Mouse (Mus musculus): ENCODE data around the gene Fhl2. TPM values are rescaled to one million over a fixed set of nuclear protein-coding genes. Genes with fewer than 3 reads are reported as not detected.

Fhl2 gene
- polyA plus RNA-seq, 1 experiment from 2014 or later: 29.0 TPM

DNA sequence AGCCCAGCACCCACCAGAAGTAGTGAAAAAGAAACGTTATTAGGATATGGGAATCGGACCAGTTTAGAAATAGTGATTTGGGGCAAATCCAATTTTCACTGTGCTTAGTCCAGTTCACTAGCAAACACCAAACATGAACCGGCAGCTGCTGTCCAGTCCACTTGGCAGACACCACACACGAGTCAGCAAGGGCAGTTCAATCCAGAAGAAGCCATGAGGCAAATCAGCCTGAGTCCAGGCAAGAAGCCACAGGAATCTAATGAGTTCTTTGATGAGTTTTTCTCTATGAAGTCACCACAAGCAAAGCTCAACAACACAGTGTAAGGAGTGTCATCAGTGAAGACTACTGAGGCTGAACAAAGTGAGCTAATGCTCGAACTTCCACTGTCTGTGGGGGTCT lies 26.3 kb upstream of the Fhl2 start:
- Histone ChIP-seq H3K27ac (ENCODE audit: low read depth, low read length) (no peak overlapping the region), H3K27me3 (ENCODE audit: control insufficient read depth, insufficient read depth, low read length) (no peaks in the 10 kb centered on the region), H3K4me3 (ENCODE audit: low read depth, low read length) (no peak overlapping the region), H3K4me2 (ENCODE audit: low read depth, low read length) (no peak overlapping the region), H3K4me1 (ENCODE audit: control insufficient read depth, insufficient read depth, low read length) (no peaks in the 10 kb centered on the region), H3K9ac (replicated peaks; ENCODE audit: low read depth, low read length) (no peak overlapping the region), H3K9me3 (ENCODE audit: control insufficient read depth, low read length) (no peaks in the 10 kb centered on the region), H3K36me3 (ENCODE audit: control insufficient read depth, insufficient read depth, low read length) (no peaks in the 10 kb centered on the region)
- ATAC-seq (ENCODE audit: low read depth): no peak
- 91% methylated on average over 5 of the region's 5 CpGs for WGBS

DNA sequence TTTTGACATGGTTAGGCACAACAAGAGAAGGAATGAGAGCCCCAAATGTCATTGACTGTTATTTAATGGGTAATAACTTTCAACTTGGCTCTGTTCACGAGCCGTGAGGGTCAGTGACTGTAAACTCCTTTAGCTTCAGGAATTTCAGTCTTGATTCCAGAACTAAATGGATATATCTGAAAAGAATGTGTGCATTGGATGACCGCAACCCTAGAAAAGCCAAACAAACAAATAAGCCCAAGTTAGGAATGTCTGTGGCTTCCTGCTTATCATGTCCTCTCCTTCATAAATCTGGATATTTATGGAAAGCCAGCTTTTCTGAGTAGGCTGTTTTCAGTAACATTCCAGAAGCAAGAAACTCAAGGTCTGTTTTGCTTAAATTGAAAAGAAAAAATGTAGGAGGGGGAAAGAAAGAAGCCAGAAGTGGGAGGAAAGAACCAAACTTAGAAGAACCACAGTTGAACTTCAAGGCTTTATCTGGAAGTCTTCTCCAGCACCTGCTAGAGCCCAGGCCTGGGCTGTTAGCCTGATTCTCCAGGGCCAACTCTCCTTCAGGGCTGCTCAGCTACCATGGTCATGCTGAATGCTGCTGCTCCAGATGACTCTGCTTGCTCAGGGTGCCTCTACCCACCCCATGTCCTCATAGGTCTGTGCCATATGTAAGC lies 21.4 kb upstream of the Fhl2 start:
- no peaks in the 10 kb centered on the region for H3K9me3 ChIP-seq (ENCODE audit: control insufficient read depth, low read length)

DNA sequence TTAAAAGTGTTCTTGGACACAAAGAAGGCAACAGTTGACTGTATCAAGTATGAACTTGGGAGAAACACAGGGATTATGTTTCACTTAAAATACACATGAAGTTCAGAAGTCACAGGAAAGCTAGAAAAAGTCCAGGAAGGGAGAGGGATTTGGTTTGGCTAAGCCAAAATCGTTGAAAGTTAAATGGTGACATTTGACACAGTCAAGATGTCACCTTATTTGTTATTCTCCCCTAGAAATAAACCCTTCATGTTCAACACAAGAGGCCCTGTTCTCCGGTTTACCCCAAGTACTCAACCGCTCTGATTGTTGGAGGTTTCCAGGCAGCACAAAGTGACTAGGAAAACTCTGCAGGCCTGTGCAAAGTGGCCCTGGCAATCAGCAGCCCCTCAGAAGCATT lies 18.8 kb upstream of the Fhl2 start:
- H3K27ac ChIP-seq (ENCODE audit: low read depth, low read length): no peak overlapping the region
- 75% methylated on average over 3 of the region's 3 CpGs for WGBS

More for the DNA sequence above, 21.4 kb upstream of the Fhl2 start:
- WGBS: 75% methylated on average over 3 of the region's 3 CpGs
- Histone ChIP-seq H3K4me1 (ENCODE audit: control insufficient read depth, insufficient read depth, low read length) (no peaks in the 10 kb centered on the region), H3K4me2 (ENCODE audit: low read depth, low read length) (no peak overlapping the region), H3K27me3 (ENCODE audit: control insufficient read depth, insufficient read depth, low read length) (no peaks in the 10 kb centered on the region), H3K27ac (ENCODE audit: low read depth, low read length) (no peak overlapping the region), H3K36me3 (ENCODE audit: control insufficient read depth, insufficient read depth, low read length) (no peaks in the 10 kb centered on the region), H3K9ac (replicated peaks; ENCODE audit: low read depth, low read length) (no peak overlapping the region), H3K4me3 (ENCODE audit: low read depth, low read length) (no peak overlapping the region)
- no peak for ATAC-seq (ENCODE audit: low read depth)

DNA sequence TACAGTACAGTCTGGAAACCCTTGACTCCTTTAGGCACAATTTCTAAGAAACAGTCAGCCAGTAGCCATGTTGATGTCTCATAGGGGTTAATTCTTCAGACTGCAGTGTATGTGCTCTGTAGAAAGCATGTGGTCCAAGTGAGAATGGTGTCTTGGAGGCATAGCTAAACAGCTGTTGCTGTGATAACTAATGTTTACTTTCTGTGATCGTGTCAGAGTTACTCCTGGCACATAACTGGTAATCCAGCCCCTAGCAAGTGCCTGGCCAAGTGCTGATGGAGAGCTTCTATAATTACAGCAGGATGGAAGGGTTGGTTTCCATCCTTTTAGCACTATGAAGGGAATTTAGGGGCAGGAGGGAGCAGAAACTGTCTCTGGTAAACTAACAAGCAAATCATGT lies 14.5 kb upstream of the Fhl2 start:
- H3K27ac ChIP-seq (ENCODE audit: low read depth, low read length): no peak overlapping the region
- no peak overlapping the region for H3K9ac ChIP-seq (replicated peaks; ENCODE audit: low read depth, low read length)
- no peaks in the 10 kb centered on the region for H3K36me3 ChIP-seq (ENCODE audit: control insufficient read depth, insufficient read depth, low read length)
- no peak overlapping the region for H3K4me2 ChIP-seq (ENCODE audit: low read depth, low read length)
- H3K27me3 ChIP-seq (ENCODE audit: control insufficient read depth, insufficient read depth, low read length): no peaks in the 10 kb centered on the region
- ATAC-seq (ENCODE audit: low read depth): no peak
- H3K4me1 ChIP-seq (ENCODE audit: control insufficient read depth, insufficient read depth, low read length): no peaks in the 10 kb centered on the region
- H3K4me3 ChIP-seq (ENCODE audit: low read depth, low read length): no peak overlapping the region
- WGBS: 63% methylated on average over 1 of the region's 1 CpGs
- no peaks in the 10 kb centered on the region for H3K9me3 ChIP-seq (ENCODE audit: control insufficient read depth, low read length)

More for the DNA sequence above, 18.8 kb upstream of the Fhl2 start:
- no peaks in the 10 kb centered on the region for H3K9me3 ChIP-seq (ENCODE audit: control insufficient read depth, low read length)
- no peaks in the 10 kb centered on the region for H3K27me3 ChIP-seq (ENCODE audit: control insufficient read depth, insufficient read depth, low read length)
- H3K4me2 ChIP-seq (ENCODE audit: low read depth, low read length): no peak overlapping the region
- no peak overlapping the region for H3K9ac ChIP-seq (replicated peaks; ENCODE audit: low read depth, low read length)
- no peaks in the 10 kb centered on the region for H3K36me3 ChIP-seq (ENCODE audit: control insufficient read depth, insufficient read depth, low read length)
- ATAC-seq (ENCODE audit: low read depth): no peak
- H3K4me3 ChIP-seq (ENCODE audit: low read depth, low read length): no peak overlapping the region
- no peaks in the 10 kb centered on the region for H3K4me1 ChIP-seq (ENCODE audit: control insufficient read depth, insufficient read depth, low read length)

DNA sequence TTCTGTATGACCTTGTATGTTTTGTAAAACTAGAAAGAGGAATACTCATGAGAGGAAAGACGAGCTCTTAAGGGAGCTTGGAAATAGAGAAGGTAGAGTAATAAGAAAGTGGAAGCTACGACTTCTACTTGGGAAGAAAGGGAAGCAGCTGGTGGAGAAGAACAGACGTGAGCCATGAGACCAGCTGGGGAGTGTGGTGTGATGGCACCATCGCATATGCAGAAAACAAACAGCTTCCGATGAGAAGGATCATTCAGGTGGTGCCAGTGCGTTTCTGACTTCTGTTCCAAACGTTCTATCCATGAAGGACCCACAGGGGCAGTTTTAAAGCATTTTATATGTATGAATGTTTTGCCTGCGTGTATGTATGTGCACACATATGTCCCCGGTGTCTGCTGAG lies 13.5 kb upstream of the Fhl2 start:
- Histone ChIP-seq H3K9ac (replicated peaks; ENCODE audit: low read depth, low read length) (no peak overlapping the region), H3K4me3 (ENCODE audit: low read depth, low read length) (no peak overlapping the region), H3K36me3 (ENCODE audit: control insufficient read depth, insufficient read depth, low read length) (no peaks in the 10 kb centered on the region), H3K4me2 (ENCODE audit: low read depth, low read length) (no peak overlapping the region), H3K9me3 (ENCODE audit: control insufficient read depth, low read length) (no peaks in the 10 kb centered on the region), H3K4me1 (ENCODE audit: control insufficient read depth, insufficient read depth, low read length) (no peaks in the 10 kb centered on the region), H3K27me3 (ENCODE audit: control insufficient read depth, insufficient read depth, low read length) (no peaks in the 10 kb centered on the region), H3K27ac (ENCODE audit: low read depth, low read length) (no peak overlapping the region)
- ATAC-seq (ENCODE audit: low read depth): no peak
- 83% methylated on average over 9 of the region's 9 CpGs for WGBS

DNA sequence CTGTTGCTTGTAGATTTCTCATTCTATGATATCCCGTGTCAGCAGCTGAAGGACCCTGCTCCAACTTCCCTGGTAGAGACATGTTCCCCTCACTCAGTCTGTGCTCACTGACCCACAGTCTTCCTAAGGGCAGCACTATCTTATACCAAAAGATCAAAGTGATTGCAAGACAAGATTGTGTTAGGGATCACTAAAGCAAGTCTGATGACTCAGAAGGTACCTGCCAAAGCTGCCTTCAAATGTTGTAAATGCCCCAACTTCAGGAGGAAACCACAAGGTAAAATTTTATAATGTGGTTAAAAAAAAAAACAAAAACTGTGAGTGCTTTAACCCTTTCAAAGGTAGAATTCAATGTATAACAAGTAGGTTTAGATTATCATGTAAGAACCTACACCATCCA lies 10.4 kb upstream of the Fhl2 start:
- no peaks in the 10 kb centered on the region for H3K4me1 ChIP-seq (ENCODE audit: control insufficient read depth, insufficient read depth, low read length)
- no peak for ATAC-seq (ENCODE audit: low read depth)
- H3K9me3 ChIP-seq (ENCODE audit: control insufficient read depth, low read length): no peaks in the 10 kb centered on the region
- H3K36me3 ChIP-seq (ENCODE audit: control insufficient read depth, insufficient read depth, low read length): no peaks in the 10 kb centered on the region
- 92% methylated on average over 1 of the region's 1 CpGs for WGBS
- no peak overlapping the region for H3K4me2 ChIP-seq (ENCODE audit: low read depth, low read length)
- no peak overlapping the region for H3K27ac ChIP-seq (ENCODE audit: low read depth, low read length)
- no peaks in the 10 kb centered on the region for H3K27me3 ChIP-seq (ENCODE audit: control insufficient read depth, insufficient read depth, low read length)
- no peak overlapping the region for H3K9ac ChIP-seq (replicated peaks; ENCODE audit: low read depth, low read length)
- H3K4me3 ChIP-seq (ENCODE audit: low read depth, low read length): no peak overlapping the region

DNA sequence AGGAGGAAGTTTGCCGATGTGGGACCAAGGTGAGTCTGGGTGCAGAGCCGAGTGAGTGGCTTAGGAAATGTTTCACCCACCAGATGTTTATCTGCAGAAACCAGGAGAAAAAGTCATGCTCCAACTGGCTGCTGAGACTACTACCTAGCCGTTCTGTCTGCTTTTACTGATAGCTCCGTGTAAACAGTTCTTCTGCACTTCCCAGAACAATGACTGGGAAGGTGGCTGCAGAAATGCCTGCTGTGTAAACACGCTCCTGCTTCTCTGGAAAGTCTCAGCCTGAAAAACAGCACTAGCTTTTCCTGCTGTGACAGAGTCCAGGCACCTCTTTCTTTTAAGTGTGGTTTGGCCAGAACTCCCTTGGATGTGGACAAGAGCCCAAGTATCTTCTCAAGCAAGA lies 6.5 kb upstream of the Fhl2 start:
- no peaks in the 10 kb centered on the region for H3K9me3 ChIP-seq (ENCODE audit: control insufficient read depth, low read length)
- no peaks in the 10 kb centered on the region for H3K4me1 ChIP-seq (ENCODE audit: control insufficient read depth, insufficient read depth, low read length)
- H3K36me3 ChIP-seq (ENCODE audit: control insufficient read depth, insufficient read depth, low read length): no peaks in the 10 kb centered on the region
- ATAC-seq (ENCODE audit: low read depth): no peak
- no peak overlapping the region for H3K4me2 ChIP-seq (ENCODE audit: low read depth, low read length)
- no peak overlapping the region for H3K27ac ChIP-seq (ENCODE audit: low read depth, low read length)
- H3K4me3 ChIP-seq (ENCODE audit: low read depth, low read length): no peak overlapping the region
- 55% methylated on average over 5 of the region's 5 CpGs for WGBS
- H3K9ac ChIP-seq (replicated peaks; ENCODE audit: low read depth, low read length): no peak overlapping the region
- H3K27me3 ChIP-seq (ENCODE audit: control insufficient read depth, insufficient read depth, low read length): no peaks in the 10 kb centered on the region

DNA sequence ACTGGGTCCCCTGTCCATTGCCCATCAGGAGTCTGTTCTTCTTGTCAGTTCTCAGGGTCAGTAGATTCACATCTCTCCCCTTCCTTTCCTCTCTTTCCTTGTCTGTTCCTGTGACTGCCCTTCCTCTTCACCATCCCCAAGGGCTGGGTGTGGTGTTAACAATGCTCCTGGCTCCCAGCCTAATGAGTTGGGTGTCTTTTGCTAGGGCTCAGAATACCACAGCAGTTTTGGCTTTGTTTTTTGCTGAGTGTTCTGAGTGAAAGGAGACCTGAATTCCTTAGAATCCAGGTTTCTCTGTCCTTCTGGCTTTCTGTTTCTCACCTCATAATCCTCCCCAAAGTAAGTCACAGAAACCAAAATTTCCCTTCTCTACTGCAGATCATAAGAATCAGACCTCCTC lies 5.4 kb upstream of the Fhl2 start:
- Histone ChIP-seq H3K27ac (ENCODE audit: low read depth, low read length) (no peak overlapping the region), H3K4me3 (ENCODE audit: low read depth, low read length) (no peak overlapping the region), H3K27me3 (ENCODE audit: control insufficient read depth, insufficient read depth, low read length) (no peaks in the 10 kb centered on the region), H3K4me1 (ENCODE audit: control insufficient read depth, insufficient read depth, low read length) (no peaks in the 10 kb centered on the region), H3K4me2 (ENCODE audit: low read depth, low read length) (no peak overlapping the region), H3K36me3 (ENCODE audit: control insufficient read depth, insufficient read depth, low read length) (no peaks in the 10 kb centered on the region), H3K9me3 (ENCODE audit: control insufficient read depth, low read length) (no peaks in the 10 kb centered on the region), H3K9ac (replicated peaks; ENCODE audit: low read depth, low read length) (no peak overlapping the region)
- ATAC-seq (ENCODE audit: low read depth): no peak

DNA sequence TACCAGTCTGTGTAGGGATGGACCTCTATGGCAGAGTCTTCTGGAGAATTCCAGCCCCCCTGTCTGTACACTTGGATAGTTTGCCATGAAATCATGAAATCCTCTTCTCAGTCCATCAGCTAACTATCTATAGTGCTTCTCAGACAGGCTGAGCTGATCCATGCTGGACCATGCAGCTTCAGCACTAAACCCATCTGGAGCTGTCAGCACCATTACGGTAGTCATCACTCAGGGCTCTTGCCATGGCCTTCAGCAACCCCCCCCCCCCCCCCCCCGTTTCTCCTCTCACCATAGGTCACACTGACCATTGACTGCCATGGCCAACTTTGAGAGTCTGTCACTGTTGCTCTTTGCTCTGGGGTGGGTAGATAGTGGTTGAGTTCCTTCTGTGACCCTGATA lies 5.0 kb upstream of the Fhl2 start:
- H3K4me3 ChIP-seq (ENCODE audit: low read depth, low read length): no peak overlapping the region
- H3K27ac ChIP-seq (ENCODE audit: low read depth, low read length): no peak overlapping the region
- no peaks in the 10 kb centered on the region for H3K4me1 ChIP-seq (ENCODE audit: control insufficient read depth, insufficient read depth, low read length)
- no peak for ATAC-seq (ENCODE audit: low read depth)
- no peak overlapping the region for H3K9ac ChIP-seq (replicated peaks; ENCODE audit: low read depth, low read length)
- H3K27me3 ChIP-seq (ENCODE audit: control insufficient read depth, insufficient read depth, low read length): no peaks in the 10 kb centered on the region
- 78% methylated on average over 2 of the region's 2 CpGs for WGBS
- H3K9me3 ChIP-seq (ENCODE audit: control insufficient read depth, low read length): no peaks in the 10 kb centered on the region
- H3K4me2 ChIP-seq (ENCODE audit: low read depth, low read length): no peak overlapping the region
- H3K36me3 ChIP-seq (ENCODE audit: control insufficient read depth, insufficient read depth, low read length): no peaks in the 10 kb centered on the region

Data from neural tube, embryonic 14.5 days (tissue).